Mouse (Mus musculus): Measurements from ENCODE around the gene Usp39.

DNA sequence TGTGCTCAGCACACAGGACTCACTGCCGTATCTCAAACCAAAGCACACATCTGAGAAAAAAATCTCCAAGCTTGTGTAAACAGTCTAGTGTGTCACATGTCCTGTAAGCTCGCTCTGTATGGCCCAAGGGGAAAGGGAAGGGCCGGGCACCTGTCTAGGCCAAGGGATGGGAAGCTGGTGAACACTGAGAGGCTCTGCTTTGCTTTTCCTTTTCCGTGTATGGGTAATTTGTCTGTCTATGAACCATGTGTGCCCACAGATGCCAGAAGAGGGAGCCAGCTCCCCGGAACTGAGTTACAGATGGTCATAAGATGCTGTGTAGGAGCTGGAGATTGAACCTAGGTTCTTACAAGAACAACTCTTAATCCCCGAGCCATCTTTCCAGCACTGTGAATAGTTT is 18.7 kb downstream of the Usp39 start:
- no peak; the same call in 1 of the 2 replicates for TF ChIP-seq CTCF (IDR thresholded peaks at IDR 0.05; ENCODE audit: extremely low read depth, insufficient read depth, insufficient read length, insufficient replicate concordance)
- TF ChIP-seq POLR2A (IDR thresholded peaks at IDR 0.05; ENCODE audit: low read depth, low read length) = no peak

All from spleen, adult 2 months (tissue).